Mouse (Mus musculus): ENCODE measurements around the gene Commd6. TPM values are rescaled to one million over a fixed set of nuclear protein-coding genes. Genes with fewer than 3 reads are reported as not detected.

The Commd6 gene
- 36.7 TPM for polyA plus RNA-seq (2014; fragmentation: Illumina TruSeq; extraction: RNeasy Lipid Tissue Mini Kit (QIAGEN cat#74804); ENCODE audit: low read depth, low replicate concordance)

DNA sequence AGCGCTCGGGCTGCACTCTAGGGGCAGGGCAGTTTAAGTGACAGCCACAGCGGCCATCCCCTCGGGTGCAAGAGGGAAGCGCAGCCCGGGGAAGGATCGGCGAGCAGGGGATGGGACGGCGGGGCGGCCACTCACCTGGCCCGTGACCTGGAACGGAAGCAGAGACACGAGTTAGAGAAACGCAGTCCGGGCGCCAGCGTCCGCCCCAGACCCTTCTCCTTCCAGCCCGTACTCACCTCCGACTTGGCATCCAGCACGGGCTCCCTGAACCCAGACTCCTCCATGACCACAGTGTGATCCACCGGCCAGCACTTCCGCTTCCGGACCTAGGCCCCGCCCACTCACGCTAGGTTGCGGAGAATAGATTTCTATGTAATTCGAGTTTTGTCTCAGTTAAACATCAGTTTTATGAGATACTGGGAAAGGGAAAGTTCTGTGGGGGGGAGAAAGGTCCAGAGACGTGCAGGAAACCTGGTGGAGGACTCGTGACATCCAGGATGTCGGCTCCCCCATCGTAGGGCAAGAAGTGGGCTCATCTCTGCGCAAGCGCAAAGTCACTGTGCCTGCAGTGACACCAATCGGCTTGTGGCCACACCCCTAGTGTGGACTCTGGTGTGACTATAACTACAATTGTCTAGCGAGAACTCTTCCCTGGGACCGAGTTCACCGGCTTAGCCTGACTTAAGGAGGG is at the start of gene Commd6:
Gene Commd6 (minus strand): TSS at position 534 of the 691 bp plus-strand sequence.

DNA sequence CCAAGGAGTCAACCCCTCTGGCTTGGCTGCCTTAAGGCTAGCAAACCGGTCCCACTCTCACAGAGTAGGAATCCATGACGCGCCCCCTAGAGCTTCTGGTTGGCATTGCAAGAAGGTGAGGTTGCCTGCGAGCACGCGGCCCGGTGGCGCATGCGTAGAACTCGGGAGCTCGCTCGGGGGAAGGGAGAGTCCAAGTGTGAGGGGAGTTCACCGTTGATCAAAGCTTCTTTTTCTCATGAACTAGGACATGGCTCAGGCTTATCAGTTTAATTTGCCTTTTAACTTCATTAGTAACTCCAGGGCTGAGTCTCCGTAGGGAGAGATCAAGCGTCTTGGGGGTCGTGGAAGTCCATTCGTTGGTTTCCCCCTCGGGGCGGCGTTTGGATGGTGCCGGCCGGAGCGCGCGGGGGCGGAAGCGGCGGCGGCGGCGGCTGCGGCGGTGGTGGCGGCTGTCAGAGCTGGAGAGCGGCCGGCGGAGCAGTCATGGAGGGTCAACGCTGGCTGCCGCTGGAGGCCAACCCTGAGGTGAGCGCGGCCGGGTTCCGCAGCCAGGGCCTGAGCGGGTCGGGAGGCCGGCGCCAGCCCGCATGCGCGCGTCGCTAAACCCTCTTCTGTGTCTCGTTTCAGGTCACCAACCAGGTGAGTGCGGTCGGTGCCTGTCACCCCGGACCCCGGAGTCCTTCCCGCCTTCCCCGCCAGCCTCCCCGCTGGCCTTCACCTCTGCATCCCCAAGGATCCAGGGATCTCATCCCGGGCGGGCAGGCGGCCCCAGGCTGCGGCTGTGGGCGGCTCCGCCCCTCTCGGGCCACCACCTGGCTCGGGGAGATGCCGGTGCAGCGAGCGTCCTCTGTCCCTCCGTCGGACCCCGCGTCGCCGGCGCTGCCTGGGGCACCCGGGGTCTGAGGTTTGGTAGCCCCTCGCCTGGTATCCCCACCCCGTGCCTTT is 13.4 kb upstream of the Commd6 start, which contains the start of gene Uchl3:
Gene Uchl3 (plus strand): TSS at position 387 of the 945 bp plus-strand sequence.

DNA sequence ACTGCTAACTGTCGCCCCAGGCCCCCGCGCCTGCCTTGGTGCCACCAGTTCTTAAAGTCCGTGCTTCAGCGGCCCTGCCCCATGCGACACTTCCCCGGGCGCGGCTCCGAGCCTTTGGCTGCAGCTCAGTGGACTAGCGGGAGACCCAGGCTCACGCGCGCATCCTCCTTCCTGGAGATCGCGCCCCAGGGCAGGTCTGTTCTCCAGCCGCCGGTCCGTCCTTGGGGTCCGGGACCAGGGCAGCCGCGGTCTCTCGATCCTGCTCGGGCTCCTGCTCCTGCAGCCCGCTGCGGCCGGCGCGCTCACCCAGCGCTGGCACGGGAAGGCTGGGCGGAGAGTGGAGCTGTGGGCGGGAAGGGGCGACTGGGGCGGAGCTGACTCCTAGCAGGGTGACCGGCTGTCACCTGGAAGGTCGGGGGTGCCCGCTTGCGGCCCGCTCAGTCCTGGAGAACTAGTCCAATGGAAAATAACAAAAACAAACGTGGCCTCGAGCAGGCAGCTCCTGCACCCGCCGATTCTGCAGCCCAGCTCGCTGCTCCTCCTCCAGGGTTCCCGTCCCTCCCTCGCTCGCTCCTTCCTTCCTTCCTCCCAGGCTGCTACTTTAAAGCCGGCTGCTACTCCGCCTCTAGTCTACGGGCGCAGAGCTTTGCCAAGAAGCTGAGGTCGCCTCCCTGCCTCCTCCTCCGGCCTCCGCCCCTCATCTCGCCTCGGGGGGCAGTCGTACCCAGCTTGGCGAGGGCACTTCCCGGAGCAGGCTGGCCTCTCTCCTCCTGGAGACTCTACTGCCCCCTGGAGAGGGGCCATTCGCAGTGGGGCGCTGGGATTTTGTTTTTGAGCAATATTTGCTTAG is 31.7 kb downstream of the Commd6 start, which contains the start of gene Tbc1d4:
Gene Tbc1d4 (minus strand): TSS at position 673 of the 850 bp plus-strand sequence.

Other genes starting within 250 kb of the Commd6 start
- gene Tbc1d4, start 31.5 kb downstream of the Commd6 start, polyA plus RNA-seq (2014; fragmentation: Illumina TruSeq; extraction: RNeasy Lipid Tissue Mini Kit (QIAGEN cat#74804); ENCODE audit: low read depth, low replicate concordance) = 81.1 TPM
- 60.0 TPM for gene Uchl3, start 13.3 kb upstream of the Commd6 start, polyA plus RNA-seq (2014; fragmentation: Illumina TruSeq; extraction: RNeasy Lipid Tissue Mini Kit (QIAGEN cat#74804); ENCODE audit: low read depth, low replicate concordance)
- gene Gm9922, start 89.1 kb upstream of the Commd6 start, polyA plus RNA-seq (2014; fragmentation: Illumina TruSeq; extraction: RNeasy Lipid Tissue Mini Kit (QIAGEN cat#74804); ENCODE audit: low read depth, low replicate concordance) = not detected
- gene Lmo7, start 89.3 kb upstream of the Commd6 start, polyA plus RNA-seq (2014; fragmentation: Illumina TruSeq; extraction: RNeasy Lipid Tissue Mini Kit (QIAGEN cat#74804); ENCODE audit: low read depth, low replicate concordance) = 277 TPM

All from heart, adult 10 weeks (tissue).